Mouse (Mus musculus) right cerebral cortex, postnatal 25 days (tissue): ENCODE measurements around the gene Dcaf17.

Experiments used
- DNase-seq: peaks from one replicate; pipeline ENCODE4 v3.0.0; 2022

The Dcaf17 gene

GRCm38 (mm10) chr2:71122268-71123029 lies 67.3 kb downstream of the Dcaf17 start:
- no peak for DNase-seq

DNA sequence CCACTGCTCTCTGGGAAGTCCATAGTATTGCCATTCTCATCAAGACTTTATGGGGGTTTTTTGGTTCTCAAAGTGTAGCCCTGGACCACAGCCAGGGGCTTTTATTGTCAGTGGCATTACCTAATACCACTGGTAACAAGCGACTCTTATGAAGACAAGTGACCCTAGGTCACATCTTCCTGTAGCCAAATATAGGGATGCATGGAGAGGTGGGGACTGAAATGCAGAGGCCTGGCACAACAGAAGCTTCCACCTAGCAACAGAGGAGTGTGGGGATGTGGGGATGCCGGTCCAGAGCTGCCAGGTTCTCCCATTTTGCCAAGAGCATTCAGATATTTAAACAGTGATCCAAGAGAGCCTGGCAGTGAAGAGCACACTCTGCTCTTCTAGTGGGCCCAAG lies 68.5 kb downstream of the Dcaf17 start:
- no peak for DNase-seq

- no peak for DNase-seq
Observed at GRCm38 (mm10) chr2:71127779-71128534, 72.8 kb downstream of the Dcaf17 start.

DNA sequence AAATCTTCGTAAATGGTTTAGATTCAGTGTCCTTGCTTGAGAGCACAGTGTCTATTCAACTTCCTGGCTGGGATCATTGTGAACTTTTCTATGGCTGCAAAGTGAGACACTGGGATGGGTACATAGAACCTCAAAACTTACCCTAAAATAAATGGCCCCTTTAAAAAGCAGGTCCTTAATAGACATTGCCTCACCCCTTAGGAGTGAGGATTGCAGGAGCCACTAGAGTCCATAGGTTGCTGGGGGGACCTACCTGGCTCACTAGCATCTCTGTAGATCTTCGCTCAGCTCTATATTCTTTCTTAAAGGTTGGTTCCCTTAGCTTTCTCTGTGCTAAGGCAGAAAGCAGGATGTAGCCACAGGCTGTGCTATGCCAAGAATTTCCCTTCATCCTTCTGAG lies 75.2 kb downstream of the Dcaf17 start:
- no peak for DNase-seq

DNA sequence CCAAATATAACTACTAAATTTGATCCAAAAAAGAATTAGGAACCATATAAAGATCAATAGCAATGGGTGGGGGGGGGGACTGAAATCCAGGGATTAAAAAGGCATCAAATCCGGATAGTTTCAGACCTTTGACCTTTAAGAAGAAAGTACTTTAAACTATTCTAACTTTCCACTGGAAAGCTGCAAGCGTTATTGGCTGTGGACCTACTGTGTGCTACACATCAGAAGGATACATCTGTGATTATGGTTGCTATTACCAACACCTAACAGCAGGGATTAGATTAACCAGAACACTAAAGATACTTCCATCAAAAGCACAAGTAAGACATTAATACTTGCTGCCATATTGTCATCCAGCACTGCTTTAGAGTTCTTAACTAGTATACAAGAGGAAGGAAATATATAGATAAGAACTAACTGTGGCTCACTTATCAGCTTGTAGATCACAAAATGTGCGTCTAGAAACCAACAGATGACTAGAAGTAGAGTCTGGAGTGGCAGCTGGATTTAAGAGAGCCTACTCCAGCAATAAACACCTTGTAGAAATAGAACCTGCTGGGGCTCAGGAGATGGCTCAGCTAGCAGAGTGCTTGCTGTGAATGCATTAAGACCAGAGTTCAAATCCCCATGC lies 76.9 kb downstream of the Dcaf17 start:
- no peak for DNase-seq

GRCm38 (mm10) chr2:71134041-71134505 lies 78.9 kb downstream of the Dcaf17 start:
- no peak for DNase-seq

- no peak for DNase-seq
Observed at GRCm38 (mm10) chr2:71134836-71135235, 79.7 kb downstream of the Dcaf17 start.

DNA sequence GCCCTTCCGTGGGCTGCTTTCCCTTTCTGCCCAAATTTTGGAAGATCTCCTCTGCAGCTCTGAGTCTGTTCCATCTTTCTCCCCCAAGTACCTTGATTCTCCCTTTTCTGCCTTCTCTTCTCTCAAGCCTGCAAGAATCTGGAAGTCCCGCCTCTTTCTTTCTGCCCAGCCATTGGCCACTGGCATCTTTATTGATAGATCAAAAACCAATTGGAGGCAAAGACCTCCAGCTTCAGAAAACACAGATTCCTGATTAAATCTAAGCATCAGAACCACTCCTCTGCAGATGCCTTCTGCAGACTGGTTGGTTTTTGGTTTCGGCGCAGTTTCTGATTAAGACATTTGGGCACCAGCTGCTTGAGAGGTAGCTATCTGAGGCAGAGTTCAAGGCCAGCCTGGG lies 85.5 kb downstream of the Dcaf17 start:
- DNase-seq: no peak

GRCm38 (mm10) chr2:71142410-71142809 lies 87.3 kb downstream of the Dcaf17 start:
- no peak for DNase-seq

DNA sequence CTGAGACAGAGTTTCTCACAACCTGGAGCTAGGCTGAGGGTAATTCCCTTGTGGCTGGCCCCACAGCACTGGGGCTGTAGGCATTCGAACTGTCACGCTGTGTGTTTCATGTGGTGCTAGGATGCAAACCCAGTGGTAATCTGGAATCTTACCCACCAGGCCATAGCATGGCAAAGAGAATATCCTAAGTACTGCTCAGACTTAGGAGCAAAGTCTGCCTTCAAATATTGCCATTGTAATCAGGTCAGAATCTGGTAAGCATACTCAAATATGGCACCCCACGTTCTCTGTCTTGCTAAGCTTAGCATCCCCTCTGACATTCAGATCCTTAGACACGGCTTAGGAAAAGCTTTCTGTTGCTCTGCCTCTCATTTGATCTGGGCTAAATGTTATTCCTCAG lies 90.7 kb downstream of the Dcaf17 start:
- DNase-seq: no peak

DNA sequence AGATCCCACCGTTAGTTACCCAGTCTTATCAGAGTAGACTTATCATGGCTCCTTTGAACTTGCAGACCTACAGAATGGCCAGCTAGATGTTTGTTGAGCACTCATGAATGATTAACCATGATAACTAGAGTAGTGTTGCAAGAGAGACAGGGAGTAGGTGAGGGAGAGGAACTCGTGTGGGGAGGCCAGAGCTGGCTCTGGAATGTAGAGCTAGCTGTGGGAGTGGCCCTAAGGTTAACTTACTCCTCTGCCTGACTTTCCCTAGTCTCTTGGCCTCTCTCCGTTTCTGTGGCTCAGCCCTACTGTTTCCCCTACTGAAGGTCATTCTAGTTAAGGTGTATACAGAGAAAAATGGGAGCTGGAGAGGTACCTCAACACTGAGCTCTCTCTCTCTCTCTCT lies 91.1 kb downstream of the Dcaf17 start:
- DNase-seq: no peak

DNA sequence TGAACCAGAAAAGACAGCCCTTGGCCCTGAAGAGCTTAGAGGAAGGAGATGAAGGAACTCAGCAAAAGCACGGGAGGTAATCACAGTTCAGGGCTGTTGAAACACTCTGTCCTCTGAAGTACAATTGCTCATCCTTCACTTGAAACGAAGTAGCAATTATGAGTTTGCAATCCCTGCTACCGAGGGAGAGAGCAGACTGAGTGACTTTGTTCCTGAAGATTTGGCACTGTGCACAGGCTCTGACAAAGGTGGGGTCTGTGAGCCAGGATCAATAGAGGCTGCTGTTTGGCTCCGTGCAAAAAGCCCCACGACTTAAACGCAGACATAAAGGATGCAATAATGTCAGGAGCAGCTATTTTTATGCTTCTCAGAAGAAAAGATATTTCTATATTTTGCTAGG lies 92.7 kb downstream of the Dcaf17 start:
- no peak for DNase-seq
